Mouse (Mus musculus): Measurements from ENCODE around the gene Olfr735.

The Olfr735 gene

DNA sequence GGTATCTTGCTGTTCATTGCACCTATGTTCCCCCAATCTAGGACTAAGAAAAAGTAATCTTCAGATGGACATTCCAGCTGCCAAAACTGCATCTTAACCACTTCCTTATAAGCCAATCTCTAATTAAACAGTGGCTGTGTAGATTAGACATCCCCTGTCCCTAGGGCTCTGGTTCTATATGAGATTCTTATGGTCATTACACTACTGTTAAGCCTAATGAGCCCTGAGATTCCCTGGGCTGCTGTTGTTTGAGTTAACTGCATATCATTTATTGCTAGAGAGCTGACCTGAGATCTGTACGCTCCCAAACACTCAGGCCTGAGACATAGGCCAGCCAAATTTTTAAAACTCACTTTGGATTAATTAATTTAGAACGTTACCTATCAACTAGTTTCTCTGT is at the start of gene Olfr735:
Olfr735 (minus strand) TSS at position 77 of the 400 bp plus-strand sequence.
- no peak for DNase-seq (ENCODE audit: low read depth)

DNA sequence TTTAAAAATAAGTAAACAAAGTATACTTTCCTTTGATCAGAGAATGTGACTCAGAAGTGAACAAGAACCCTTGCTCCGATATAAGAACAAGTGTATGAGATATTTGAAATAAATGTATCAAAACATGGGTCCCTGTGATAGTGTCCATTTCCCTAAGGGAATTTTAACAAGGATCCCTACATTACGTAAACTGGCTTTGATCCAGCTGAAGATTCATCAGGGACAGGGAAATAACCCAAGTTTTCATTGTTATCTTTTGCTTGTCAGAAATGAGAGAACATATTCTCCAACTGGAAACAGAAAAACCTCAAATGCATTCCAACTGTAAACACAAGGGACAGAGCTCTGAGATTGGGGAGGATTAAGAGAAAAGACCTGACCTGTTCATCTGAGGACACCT is 32.2 kb upstream of the Olfr735 start, which contains the start of gene Olfr736:
Olfr736 (plus strand) TSS at position 301 of the 400 bp plus-strand sequence.
- DNase-seq (ENCODE audit: low read depth), result no peak

DNA sequence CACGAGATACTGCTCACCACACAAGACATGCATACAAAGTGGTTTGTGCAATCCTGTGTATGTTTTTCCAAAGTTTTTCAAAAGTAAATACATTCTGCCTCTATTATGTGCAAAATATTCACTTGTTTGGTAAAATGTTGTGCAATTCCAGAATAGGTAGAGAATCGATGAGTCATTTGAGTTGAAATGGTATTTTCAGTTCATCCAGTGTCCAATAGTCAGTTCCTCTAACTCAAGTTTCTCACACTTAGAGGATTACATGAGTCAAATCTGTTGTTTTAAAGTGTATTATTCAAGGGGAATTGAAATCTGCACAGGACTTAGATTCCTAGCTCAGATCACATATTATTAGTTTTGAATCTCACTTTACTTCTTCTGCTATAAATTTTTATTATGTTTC is 14.9 kb upstream of the Olfr735 start:
- no peak for DNase-seq (ENCODE audit: low read depth)

DNA sequence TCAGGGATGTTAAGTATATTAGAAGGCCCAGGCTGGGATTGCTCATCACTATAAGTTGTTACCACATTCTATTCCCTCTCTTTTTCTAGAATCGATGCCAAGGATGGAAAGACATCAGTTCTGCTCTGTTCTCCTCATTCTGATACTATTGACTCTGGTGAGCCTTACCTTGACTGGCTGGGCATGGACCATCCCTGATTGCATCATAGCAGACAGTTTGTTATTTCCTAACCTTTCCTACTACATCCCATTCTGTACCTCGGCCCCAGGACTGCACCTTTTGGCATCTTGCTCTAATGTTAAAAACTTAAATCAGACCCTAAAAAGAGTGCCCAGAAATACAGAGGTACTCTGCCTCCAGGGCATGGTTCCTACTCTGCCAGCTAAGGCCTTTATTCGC is 11.8 kb upstream of the Olfr735 start:
- DNase-seq (ENCODE audit: low read depth), result no peak

DNA sequence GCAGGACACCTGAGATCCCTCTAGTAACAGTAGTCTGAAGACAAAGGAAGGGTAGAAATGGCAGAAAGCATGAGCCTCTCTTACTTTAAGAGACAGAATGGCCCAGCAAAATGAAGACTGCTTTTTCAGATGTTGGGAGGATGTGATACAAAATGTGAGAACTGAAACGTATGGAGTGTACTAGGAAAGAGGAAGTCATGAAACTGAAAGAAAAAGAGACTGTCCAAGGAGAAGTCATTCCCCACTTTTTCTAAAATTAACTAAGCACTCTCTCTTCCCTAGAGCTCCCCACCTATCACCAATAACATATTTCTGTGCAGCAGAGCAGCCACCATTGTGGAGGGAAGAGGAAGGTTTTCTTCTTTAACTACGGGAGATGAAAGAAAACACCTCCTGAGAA is 8.9 kb upstream of the Olfr735 start, which contains the start of gene Tlr11:
Tlr11 (plus strand) TSS at position 322 of the 400 bp plus-strand sequence.
- DNase-seq (ENCODE audit: low read depth), result no peak

DNA sequence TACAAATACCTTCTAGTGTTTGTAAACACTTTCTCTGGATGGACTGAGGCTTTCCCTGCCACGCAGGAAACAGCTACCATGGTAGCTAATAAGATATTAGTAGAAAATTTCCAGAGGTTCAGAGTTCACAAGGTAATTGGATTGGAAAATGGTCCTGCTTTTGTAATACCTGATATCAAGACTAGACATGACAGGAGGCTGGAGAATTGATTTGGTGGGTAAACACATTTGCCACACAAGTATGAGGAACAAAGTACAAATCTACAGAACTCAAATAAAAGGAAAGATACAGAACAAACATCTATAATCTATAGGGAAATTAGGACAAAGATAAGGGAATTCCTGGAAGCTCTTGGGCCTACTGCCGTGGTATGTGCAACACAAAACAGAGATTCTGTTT is 8.1 kb upstream of the Olfr735 start:
- no peak for DNase-seq (ENCODE audit: low read depth)

DNA sequence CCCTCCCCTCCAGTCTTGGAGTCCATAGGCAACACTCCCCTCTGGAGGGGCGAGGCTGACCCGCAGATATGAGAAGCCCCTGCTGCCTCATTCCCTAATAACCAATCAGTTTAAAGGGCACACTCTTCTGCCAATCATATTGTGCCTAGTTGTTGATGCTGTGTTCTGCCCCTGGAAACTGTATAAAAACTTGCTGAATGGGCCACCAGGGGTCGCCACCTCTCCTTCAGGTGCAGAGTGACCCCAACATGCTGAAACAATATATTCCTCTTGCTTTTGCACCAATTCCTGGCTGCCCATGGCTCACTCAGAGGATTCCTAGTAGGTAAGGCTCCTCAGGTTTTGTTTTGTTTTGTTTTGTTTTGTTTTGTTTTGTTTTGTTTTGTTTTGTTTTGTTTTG is 3.8 kb upstream of the Olfr735 start:
- no peak for DNase-seq (ENCODE audit: low read depth)

DNA sequence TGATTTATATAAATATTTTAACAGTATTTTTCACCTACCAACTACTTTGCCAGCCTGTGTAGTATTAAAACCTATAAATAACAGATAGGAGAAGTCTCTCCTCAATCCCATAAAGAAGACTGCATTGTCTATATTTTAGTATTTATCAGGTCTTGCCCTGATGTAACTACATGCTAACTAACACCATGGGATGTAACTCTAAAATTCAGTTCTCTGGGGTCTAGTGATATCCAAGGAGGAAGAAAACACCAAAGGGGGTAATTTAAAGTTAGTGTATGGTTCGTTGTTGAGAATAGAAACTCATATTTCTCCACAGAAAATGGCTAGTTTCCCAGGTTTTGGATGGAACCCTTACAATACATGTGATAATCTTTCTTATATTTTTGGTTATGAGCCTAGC is 22.0 kb downstream of the Olfr735 start, which contains the start of gene Olfr734:
Olfr734 (minus strand) TSS at position 101 of the 400 bp plus-strand sequence.
- DNase-seq (ENCODE audit: low read depth), result no peak

DNA sequence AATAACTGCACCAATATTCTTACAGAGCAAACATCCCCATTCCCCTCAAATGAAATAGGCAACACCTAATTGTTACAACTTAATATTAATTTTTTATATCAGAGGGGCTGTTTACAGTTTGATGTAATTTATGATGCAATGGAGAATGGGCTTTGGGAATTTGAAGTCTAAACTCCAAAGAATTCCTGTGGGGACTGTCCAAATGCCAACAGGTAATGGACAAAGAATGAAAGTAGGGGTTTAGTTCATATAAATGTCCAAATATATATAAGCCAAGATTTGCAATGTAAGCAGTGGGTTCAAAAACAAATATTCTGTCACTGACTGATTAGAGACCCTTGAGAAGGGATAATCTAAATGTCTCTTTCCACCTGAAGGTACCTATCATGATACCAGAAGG is 47.2 kb downstream of the Olfr735 start, which contains the start of gene Olfr733:
Olfr733 (minus strand) TSS at position 101 of the 400 bp plus-strand sequence.
- no peak for DNase-seq (ENCODE audit: low read depth)
